Mouse (Mus musculus) megakaryocyte, embryonic 14.5 days (primary cell): Measurements from ENCODE around the gene Gm37240.

Source experiments
- FLI1 ChIP-seq: IDR thresholded peaks from 2 replicates; pipeline ENCODE4 v1.6.1; 2012; ENCODE audit warnings: low read length, inconsistent platforms, mixed read lengths
- GATA1 ChIP-seq: IDR thresholded peaks from 3 replicates; pipeline ENCODE4 v1.6.1; 2012; ENCODE audit warnings: mixed read lengths, low read length, inconsistent platforms, borderline replicate concordance

DNA sequence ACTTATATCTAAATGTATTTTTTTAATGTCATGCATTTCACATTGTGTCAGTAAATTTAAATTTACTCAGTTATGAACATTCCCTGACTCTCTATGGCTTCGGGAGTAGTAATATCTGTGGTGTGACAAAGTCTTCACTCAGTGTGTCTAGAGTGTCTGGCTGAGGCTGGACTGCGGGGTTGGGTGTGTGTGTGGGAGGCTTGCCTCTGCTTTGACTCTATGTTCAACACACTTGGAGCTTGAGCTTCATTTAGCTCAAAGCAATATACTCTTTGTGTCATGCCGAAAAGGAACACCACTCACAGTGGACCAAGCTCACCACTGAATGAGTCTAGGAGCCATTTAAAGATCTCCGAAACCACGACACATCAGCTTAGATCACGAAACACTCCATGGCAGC lies 1203.5 kb downstream of the Gm37240 start:
- TF ChIP-seq GATA1 (no peak), FLI1 (no peak)
